Mouse (Mus musculus) urinary bladder, postnatal 0 days (tissue): ENCODE results near the gene Lama5. TPM values are rescaled to one million over a fixed set of nuclear protein-coding genes. Genes with fewer than 3 reads are reported as not detected.

Source experiments
- microRNA-seq: library from miRNA; unstranded; fragments of <30 nt; microRNA quantifications from one replicate; pipeline ENCODE4, GENCODE M21; 2016
- polyA plus RNA-seq: library from polyadenylated mRNA; unstranded; fragments of >200 nt; fragmentation: Nextera tagmentation; extraction: Ambion mirVana; gene quantifications from 2 replicates; pipeline ENCODE4 v1.2.1, GENCODE M21; 2015

The Lama5 gene
- polyA plus RNA-seq: 35.1 and 36.7 TPM in 2 replicates

DNA sequence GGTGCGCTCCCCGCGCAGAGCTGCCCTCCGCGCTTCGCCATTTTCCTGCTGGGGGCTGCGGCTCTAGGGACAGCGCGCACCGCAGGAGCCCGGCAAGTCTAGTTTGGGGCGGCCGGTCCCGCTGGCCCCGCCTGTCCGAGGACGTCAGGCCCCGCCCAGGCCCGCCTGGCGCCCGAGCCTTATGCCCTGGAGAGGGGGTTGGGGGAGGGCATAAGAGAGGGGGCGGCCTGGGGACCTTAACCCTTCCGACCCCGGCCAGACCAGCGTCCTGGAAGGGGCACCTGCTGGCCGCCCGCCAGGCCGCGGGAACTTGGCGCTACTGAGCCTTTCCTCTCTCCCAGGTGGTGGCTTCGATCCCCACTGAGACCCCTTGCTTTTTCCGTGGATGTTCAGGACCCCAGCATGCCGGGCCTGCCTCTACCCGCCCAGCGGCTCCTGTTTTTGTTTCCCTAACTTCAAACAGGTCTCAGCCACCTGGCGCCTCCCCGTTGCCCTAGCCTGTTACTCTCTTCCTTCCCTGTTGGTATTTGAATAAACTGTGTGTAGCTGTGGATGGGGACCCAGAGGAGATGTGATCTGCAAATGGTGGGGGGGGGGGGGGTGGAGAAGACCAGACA lies at the start of gene Lama5:
Gene Lama5, minus strand, starts transcription at position 98 of the 617 bp plus-strand sequence.

DNA sequence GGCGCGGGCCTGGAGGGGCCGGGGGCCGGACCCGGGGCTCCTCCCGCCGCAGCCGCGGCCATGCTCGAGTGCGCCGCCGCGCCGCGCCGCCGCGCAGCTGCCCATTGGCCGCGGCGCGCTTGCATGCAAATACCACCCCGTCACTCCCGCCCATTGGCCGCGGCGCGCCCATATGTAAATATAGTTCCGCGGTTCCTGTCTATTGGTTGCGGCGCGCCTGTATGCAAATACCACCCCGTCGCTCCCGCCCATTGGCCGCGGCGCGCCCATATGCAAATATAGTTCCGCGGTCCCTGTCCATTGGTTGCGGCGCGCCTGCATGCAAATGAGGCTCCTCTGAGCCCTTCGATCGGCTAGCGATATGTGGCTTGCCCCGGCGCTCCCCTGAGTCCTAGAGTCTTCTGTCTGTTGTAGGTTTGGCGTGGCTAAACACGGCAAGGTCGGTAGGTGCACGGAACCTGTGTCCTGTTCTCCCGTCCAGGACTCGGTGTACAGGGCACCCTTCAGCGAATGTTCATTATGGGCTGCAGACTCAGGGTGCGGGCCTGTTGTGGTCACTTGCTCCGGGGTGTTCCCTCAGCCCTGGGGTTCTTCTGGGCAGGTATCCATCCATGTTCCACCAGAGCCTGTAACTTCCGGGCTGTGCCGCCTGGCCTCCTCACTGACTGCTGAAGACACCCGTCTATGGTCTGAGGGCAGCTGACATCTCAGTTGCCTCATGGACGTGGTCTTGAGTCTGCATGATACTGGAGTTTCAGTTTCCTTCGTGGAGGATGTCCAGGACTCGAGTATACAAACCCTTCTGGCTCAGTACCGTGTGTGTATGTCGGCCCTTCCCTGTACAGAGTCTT lies 48.0 kb upstream of the Lama5 start, which contains the start of gene Cables2:
Gene Cables2, minus strand, starts transcription at position 103 of the 851 bp plus-strand sequence.

DNA sequence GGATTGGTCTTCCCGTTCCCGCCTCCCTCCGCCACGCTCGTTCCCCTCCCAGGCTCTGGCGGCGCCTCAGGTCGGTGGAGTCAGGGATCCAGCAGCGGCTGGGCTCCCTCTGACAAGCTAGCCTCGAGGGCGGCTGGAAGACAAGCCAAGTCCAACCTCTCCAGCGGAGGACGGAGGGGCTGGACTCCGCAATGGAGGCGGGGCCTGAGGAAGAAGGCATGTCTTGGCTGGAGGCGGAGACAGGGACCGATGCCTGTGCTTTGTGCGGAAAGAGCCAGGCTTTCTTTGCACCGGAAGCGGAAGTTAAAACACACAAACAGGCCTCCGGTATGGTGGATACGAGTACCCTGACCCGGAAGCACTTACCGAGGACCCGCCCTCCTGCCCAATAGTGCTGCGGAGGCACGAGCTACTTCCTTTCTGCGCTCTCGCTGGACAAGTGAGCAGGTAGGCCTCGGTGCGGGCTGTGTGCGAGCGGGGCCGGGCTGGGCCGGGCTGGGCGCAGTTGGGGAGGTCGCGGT lies 31.4 kb upstream of the Lama5 start, which contains the start of gene Rps21:
Gene Rps21, plus strand, starts transcription at position 377 of the 521 bp plus-strand sequence.

DNA sequence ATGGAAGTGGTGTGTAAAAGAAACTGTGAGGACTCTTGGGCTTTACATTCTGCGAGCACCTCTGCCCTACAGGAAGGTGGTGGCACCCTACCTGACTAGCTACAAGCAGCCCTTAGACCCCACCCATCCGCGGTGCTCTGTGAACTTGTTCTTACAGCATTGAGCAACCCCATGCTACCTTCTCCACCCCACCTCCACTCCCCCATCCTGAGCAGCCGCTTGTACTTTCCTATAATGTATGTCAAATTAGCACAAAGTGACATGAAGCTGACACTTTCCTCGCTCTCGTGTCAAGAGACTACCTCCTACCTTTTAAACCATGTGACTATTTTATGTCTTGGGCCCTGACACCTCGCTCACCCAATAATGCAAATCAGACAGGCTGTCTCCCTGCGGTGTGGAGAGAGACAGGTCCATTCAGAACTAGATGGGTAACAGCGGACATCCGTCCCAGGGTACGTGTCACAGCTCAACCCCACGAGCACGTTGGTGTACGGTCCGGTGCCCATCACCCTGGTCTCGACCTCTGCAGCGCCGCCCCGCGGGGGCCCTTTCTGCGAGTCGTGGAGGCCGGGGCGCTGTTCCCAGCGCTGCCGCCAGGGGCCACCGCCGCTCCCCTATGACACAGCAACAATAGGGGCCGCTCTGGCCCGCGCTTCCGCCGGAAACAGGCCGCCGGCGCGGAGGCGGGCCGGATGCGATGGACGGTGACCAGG lies 54.7 kb downstream of the Lama5 start, which contains the start of gene Adrm1:
Gene Adrm1, plus strand, starts transcription at position 680 of the 716 bp plus-strand sequence.

Small RNAs within 50 kb of the gene (microRNA-seq; reads per million reads assigned to microRNA genes)
- not detected for gene Mir3091
- not detected for gene Mir7005

Other genes starting within 250 kb of the Lama5 start
- 1.7 and 1.8 TPM in 2 replicates for gene Taf4, start 249.2 kb downstream of the Lama5 start, polyA plus RNA-seq
- 6.0 and 6.3 TPM in 2 replicates for gene Lsm14b, start 200.9 kb downstream of the Lama5 start, polyA plus RNA-seq
- gene Psma7, start 183.4 kb downstream of the Lama5 start, polyA plus RNA-seq: 418 and 423 TPM in 2 replicates
- gene Ss18l1, start 183.3 kb downstream of the Lama5 start, polyA plus RNA-seq: 1.5 and 1.6 TPM in 2 replicates
- 16.4 and 17.0 TPM in 2 replicates for gene Mtg2, start 155.3 kb downstream of the Lama5 start, polyA plus RNA-seq
- gene Hrh3, start 121.4 kb downstream of the Lama5 start, polyA plus RNA-seq: 0.23 and 0.46 TPM in 2 replicates
- gene Osbpl2, start 106.6 kb downstream of the Lama5 start, polyA plus RNA-seq: 66.3 and 70.3 TPM in 2 replicates
- gene Adrm1, start 54.4 kb downstream of the Lama5 start, polyA plus RNA-seq: 132 and 134 TPM in 2 replicates
- 470 and 483 TPM in 2 replicates for gene Rps21, start 31.5 kb upstream of the Lama5 start, polyA plus RNA-seq
- 8.0 and 8.5 TPM in 2 replicates for gene Cables2, start 47.6 kb upstream of the Lama5 start, polyA plus RNA-seq
- 1.8 and 1.9 TPM in 2 replicates for gene Rbbp8nl, start 64.0 kb upstream of the Lama5 start, polyA plus RNA-seq
- 12.0 and 13.4 TPM in 2 replicates for gene Gata5, start 108.8 kb upstream of the Lama5 start, polyA plus RNA-seq
- gene Slco4a1, start 230.4 kb upstream of the Lama5 start, polyA plus RNA-seq: 1.1 TPM in 2 replicates